Mouse (Mus musculus) CD4-positive, CD25-positive, alpha-beta regulatory T cell, adult 9 weeks (primary cell): ENCODE data around the gene Pdcd2. TPM values are rescaled to one million over a fixed set of nuclear protein-coding genes. Genes with fewer than 3 reads are reported as not detected.

ENCODE experiments used
- polyA plus RNA-seq: library from polyadenylated mRNA; unstranded; fragments of 100-300 nt; shearing (Covaris generic); gene quantifications from one replicate; pipeline ENCODE4 v1.2.1, GENCODE M21; 2017

Gene Pdcd2
- polyA plus RNA-seq = 23.1 TPM

DNA sequence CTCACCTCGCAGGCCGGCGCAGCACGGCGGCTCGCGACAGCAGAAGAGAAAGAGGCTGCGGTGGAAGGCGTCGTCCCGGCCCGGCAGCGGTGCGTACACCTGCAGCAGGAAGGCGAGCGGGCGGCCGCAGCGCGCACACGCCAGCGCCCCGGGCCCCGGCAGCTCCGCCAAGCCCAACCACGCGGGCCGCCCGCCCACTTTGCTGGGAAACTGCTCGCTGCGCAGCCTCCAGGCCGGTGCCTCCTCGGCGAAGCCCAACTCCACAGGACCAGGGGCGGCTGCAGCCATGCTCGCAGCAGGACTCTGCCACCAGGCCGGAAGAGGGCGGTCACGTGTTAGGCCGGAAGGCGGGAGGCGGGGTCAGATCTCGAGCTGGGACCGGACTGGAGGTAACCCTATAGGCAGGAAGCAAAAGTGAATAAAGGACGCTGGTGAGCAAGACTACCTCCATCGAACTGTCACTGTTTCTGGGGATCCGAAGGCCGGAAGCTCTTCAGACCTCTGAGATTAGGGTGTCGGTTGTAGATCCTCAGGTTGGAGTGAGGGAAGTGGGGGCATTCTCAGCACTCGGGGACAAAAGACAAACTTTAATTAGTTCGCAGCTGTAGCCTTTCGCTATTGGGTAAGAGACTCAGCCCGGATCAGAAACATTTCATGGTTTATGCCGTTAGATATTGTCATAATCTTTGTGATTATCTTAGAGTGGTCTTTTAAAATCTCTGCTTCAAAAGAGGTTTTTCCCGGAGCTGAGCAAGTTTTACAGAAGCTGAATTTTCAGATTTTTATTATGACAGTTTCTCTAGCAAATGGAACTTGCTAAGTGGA is at the start of gene Pdcd2:
TSS of gene Pdcd2 (minus strand) at position 316 of the 825 bp plus-strand sequence.

DNA sequence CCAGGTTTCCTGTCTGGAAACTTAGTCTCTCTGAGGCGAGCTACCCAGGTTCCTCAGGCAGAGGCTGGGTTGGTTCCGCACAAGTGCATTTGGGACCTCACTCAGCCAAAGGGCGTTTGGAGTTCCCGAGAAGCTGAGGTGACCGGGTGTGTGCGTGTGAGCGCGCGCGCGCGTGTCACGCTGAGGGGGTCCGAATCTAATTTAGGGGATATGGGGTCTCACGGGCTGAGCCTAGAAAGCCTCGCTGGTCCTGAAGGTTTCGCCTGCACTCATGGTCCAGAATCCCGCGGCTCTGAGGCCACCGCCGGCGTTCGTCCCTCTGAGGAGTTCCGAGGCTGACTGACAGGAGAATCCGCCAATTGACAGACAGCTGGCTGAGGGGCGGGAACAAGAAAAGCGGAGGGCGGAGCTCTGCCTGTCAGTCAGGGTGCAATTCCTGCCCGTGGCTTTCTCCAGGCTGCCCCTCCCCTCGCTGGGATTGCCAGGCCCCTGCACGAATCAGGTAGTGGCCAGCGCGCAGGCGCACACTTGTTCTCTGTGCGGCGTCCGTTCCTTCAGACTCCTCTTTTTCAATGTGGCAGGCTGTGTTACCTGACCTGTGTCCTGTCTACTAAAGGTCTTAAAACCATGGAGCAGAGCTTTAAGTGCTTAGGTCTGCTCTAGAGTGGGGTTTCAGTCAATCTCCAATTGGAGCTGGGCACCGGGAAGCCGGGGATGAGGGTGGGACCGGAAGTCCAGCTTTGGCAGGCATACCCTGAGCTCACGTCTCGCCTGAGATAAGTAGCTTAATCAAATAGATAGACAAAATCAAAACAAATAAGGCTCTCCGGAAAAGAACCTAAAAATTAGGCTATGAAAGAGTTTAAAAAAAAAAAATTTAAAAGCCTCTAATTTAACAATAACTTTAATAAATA is 37.2 kb upstream of the Pdcd2 start, which contains the start of gene Prdm9:
TSS of gene Prdm9 (minus strand) at position 341 of the 914 bp plus-strand sequence.

DNA sequence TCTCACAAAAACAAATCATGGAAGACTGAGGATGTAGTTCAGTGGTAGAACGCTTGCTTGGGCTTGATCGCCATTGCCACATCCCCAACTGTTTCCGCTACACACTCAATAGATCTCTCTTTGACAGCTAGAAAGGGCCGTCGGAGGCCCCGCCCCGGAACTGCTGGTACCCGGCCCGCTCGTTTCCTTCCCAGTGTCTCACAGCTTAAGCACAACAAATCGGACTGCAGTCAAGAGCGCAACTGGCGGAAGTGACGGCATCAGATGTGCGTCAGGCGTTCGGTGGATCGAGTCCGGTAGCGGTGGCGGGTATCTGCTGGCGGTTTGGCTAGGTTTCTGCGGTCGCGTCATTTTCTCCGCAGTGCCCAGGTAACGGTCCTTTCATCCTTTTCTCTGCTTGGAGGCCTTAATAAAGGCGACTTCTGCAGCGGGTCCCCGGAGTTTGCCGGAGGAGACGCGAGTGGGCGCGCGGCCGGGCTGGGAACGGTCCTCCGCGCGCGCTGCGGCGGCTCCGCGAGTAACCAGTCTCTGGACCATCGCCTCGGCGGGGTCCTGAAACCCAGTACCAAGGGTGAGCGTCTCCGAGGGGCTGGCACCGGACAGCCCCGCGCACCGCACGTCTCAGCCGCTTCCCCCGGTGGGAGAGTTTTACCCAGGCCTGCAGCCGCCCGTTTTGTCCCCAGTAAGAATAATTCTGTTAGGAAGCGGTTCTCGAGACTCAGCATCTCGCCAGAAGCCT is 27.3 kb downstream of the Pdcd2 start, which contains the start of the genes Psmb1 and Tbp:
TSS of gene Psmb1 (minus strand) at position 96 of the 739 bp plus-strand sequence.
TSS of gene Tbp (plus strand) at position 233 of the 739 bp plus-strand sequence.

Other genes with a start within 250 kb of the Pdcd2 start
- 0.15 TPM for gene Dll1, start 150.4 kb downstream of the Pdcd2 start, polyA plus RNA-seq
- 58.2 TPM for gene Fam120b, start 131.1 kb downstream of the Pdcd2 start, polyA plus RNA-seq
- gene Psmb1, start 27.6 kb downstream of the Pdcd2 start, polyA plus RNA-seq = 305 TPM
- gene Tbp, start 27.4 kb downstream of the Pdcd2 start, polyA plus RNA-seq = 62.5 TPM
- 10.2 TPM for gene Prdm9, start 37.1 kb upstream of the Pdcd2 start, polyA plus RNA-seq
- 10.9 TPM for gene Chd1, start 177.7 kb upstream of the Pdcd2 start, polyA plus RNA-seq